Mouse (Mus musculus) left cerebral cortex, postnatal 36 days (tissue): ENCODE measurements around the gene Tnk2. TPM values are rescaled to one million over a fixed set of nuclear protein-coding genes. Genes with fewer than 3 reads are reported as not detected.
"Not testable (repeated sequence)": the region's sequence is repeated elsewhere in the genome, so short reads cannot be mapped to it uniquely, and the experiment has no call there.

Experiments
- DNase-seq, 2 experiments: peaks; one replicate each; pipeline ENCODE4 v3.0.0; 2021 to 2022; ENCODE audit warnings: low spot score in 2 of 2, mixed read lengths in 1 of 2
- intact Hi-C: fragments of 180-260 bp; cut with DNase I; formaldehyde crosslinking; loops from one replicate; pipeline ENCODE4 v1.15.1; 2025
- total RNA-seq, 2 experiments: library from RNA; stranded (reverse); gene quantifications; 2 replicates each; pipeline ENCODE4 v1.2.3; 2021

Gene Tnk2
- total RNA-seq, 2 experiments from 2014 or later = 197 to 205 TPM

GRCm38 (mm10) chr16:32633486-32634012 is 10.1 kb upstream of the Tnk2 start:
- intact Hi-C loops = no loop called here
- DNase-seq = no peak

- no peak for DNase-seq
- intact Hi-C loops = no loop called here
Measured at GRCm38 (mm10) chr16:32634183-32634582, 9.5 kb upstream of the Tnk2 start.

DNA sequence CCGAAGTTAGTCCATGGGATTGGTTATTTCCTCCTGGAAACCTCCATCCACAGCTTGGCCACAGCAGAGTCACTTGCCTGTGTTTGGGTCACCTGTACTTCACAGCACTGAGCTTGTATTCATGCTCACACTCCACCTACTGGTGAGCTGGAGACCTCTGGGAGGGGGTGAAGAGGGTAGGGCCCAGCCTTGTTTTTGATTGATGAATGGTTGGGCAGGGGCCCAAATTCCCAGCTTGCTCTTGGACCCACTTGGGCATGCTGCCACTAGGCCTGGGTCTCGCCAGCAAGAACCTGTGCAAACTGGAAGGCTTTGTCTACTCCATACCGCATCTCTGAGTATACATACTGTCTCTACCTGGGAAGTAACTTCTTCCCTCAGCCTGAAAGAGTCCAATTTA is 8.4 kb upstream of the Tnk2 start:
- no peak for DNase-seq
- intact Hi-C loops = no loop called here

GRCm38 (mm10) chr16:32636331-32636730 is 7.3 kb upstream of the Tnk2 start:
- intact Hi-C loops = no loop called here
- DNase-seq = no peak

DNA sequence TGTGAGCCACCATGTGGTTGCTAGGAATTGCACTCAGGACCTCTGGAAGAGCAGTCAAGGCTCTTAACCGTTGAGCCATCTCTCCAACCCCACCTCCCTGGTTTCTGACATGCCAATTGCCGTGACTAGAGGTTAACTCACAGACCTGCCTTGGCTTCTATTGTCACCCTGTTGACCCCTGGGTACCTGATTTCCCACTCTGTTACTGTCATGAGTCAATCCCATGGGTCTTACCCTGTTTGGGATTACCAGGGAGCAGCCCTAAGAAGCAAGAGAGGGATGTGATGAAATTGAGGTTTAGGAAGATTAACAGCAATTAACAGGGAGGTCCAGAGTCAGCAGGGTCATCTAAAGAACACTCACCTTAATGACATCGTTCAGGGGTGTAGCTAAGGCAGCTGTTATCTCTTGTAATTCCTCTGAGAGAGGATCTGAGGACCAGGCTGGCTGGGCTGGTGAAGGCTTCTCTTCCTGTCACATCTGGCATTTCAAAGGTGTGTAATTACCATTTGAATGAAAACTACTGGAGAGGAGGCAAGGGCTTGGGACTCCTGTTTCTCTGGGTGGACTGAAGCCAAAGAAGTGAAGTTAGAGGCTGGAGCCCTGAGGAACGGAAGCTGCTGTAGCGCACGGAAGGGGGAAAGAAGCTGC is 6.7 kb upstream of the Tnk2 start:
- no peak for DNase-seq
- intact Hi-C loops = no loop called here

DNA sequence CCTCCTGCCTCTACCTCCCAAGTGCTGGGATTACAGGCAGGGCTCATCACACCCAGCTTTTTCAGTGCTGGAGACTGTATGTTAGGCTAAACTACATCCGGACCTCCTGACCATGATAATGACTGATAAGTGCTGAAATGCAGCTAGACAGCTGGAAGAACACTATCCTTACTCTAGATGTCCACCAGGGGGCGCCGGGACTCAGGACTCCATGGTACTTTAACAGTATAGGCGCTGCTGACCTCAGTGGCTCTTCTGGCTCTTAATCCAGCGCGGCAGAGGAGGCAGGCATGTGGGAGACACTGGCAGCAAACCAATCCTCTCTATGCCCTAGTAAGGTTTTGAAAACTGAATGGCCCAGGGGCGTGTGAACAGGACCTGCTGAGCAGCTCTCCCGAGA is 5.2 kb upstream of the Tnk2 start:
- intact Hi-C loops = loop anchor here (1.0 kb wide), 1 partner anchor 51 kb away; no protein-coding TSS in a partner anchor

GRCm38 (mm10) chr16:32640096-32640495 is 3.6 kb upstream of the Tnk2 start:
- intact Hi-C loops = no loop called here
- DNase-seq = no peak

More for the DNA sequence above, 5.2 kb upstream of the Tnk2 start:
- DNase-seq = peak; percentile 68 to 73

- intact Hi-C loops, DNase-seq: not testable (repeated sequence)
Measured at GRCm38 (mm10) chr16:32640683-32641082, 3.0 kb upstream of the Tnk2 start.

- no peak for DNase-seq
- intact Hi-C loops = no loop called here
Measured at GRCm38 (mm10) chr16:32641440-32642219, 2.0 kb upstream of the Tnk2 start.

- no peak for DNase-seq
- intact Hi-C loops = no loop called here
Measured at GRCm38 (mm10) chr16:32642280-32642679, 1.4 kb upstream of the Tnk2 start.

- DNase-seq = peak; percentile 71 to 78
- intact Hi-C loops = no loop called here
Measured at GRCm38 (mm10) chr16:32644069-32644800, 561 bp downstream of the Tnk2 start.

- DNase-seq = peak in 1 of 2 experiments; percentile 25
- intact Hi-C loops = no loop called here
Measured at GRCm38 (mm10) chr16:32644801-32645170, 1.1 kb downstream of the Tnk2 start.

- intact Hi-C loops = no loop called here
- DNase-seq = peak; percentile 35 to 48
Measured at GRCm38 (mm10) chr16:32645361-32645914, 1.8 kb downstream of the Tnk2 start.

GRCm38 (mm10) chr16:32646014-32646413 is 2.3 kb downstream of the Tnk2 start:
- intact Hi-C loops = no loop called here
- no peak for DNase-seq

DNA sequence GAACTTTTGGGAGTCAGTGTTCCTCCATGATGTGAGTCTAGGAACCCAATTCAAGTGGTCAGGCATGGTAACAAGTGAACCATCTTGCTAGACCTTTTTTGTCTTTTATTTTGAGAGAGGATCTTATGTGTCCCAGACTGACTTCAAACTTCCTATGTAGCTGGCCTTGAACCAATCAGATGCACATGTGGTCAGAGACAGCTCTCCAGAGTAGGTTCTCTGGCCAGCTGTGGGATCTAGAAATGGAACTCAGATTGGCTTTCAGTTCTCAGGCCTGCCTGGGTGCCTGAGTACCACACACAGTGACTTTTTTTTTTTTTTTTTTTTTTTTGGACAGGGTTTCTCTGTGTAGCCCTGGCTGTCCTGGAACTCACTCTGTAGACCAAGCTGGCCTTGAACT is 4.0 kb downstream of the Tnk2 start:
- intact Hi-C loops = no loop called here
- no peak for DNase-seq

DNA sequence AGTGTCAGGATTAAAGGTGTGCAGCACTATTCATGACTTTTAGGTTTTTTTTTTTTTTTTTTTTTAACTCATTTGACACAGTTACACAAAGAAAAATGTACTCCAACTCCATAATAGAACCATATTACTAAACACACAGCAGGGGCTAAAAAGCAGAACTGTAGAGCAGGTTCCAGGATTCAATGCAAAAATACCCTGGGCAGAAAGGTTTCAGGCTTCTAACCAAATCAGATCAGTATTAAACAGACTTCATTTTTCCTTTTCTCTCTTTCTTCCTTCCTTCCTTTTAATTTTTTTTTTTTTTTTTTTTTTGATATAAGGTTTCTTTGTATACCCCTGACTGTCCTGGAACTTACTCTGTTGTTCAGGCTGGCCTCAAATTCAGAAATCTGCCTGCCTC is 6.8 kb downstream of the Tnk2 start:
- no peak for DNase-seq
- intact Hi-C loops = no loop called here

DNA sequence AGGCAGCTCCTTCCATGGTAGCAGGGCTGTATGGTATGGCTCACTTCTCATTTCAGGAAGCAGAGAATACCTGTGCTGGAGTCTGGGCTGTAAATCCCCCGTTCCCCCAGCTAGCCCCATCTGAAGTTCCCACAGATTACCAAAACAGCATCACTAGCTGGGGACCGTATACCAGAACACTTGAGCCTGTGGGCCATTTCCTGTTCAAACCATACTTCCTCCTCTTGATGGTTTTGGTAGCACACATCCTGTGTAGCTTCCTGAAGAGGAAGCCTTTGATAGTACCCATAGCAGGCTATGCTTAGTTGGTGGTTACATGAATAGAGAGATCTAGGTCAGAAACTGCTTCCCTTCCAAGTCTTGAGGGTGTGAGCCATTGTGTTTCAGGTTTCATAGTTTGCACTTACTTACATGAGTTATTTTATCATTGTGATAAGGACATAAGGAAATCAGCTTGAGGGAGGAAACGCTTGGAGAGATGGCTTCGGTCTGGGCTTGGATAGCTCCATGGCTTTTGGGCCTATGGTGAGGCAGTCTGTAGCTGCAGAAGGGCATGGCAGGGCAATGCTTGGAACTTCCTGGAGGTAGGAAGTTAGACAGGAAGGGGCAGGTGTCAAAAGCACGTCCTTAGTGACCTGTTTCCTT is 7.4 kb downstream of the Tnk2 start:
- no peak for DNase-seq
- intact Hi-C loops = no loop called here

DNA sequence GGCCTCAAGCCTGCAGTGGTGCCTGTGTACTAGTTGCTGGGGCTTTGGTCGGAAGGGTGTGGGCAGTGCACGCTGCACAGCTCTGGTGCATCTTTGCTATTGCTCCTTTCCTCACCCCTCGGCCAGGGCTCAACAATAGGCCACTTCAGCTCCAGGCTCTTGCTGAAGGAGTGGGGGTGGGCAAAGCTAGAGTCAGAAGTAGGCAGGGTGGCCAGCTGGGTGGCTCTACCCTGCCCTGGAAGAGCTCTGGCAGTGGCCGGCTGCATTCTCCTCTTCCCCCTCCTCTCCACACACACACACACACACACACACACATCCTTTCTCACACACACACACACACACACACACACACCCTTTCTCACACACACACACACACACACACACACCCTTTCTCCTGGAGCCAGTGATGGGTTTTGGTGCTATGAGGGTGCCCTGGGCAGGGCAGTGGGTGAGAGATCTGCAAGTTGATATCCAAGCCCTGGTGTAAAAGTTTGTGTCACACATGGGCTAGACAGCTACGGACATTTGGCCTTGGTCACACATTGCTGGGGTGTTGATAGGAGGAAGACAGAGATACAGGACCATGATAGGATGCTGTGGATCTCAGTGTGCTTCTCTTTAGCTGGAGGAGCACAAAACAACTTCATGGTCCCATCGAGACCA is 10.5 kb downstream of the Tnk2 start:
- no peak for DNase-seq
- intact Hi-C loops = no loop called here

DNA sequence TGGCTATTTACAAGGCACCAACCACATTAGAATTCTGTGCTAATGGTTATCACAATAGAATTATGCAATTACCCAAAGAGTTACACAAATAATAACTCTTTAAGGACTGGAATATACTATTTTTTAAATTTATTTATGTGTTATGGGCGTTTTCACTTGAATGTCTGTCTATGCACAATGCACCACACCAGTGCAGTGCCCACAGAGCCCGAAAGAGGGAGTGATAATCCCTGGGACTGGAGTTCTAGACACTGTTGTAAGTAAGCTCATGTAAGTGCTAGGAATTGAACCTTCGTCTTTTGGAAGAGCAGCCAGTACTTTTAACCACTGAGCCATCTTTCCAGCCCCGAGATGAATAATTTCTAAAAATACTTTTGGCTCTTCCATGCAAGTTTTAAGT is 11.9 kb downstream of the Tnk2 start:
- no peak for DNase-seq
- intact Hi-C loops = no loop called here
